Mouse (Mus musculus) forebrain, embryonic 10.5 days (tissue): Measurements from ENCODE around the gene Gm14305. TPM values are rescaled to one million over a fixed set of nuclear protein-coding genes. Genes with fewer than 3 reads are reported as not detected.
"Not testable (repeated sequence)": the region's sequence is repeated elsewhere in the genome, so short reads cannot be mapped to it uniquely, and the experiment has no call there.

Experiments used
- DNase-seq: peaks from one replicate; pipeline ENCODE4 v3.0.0-alpha.2; 2017; ENCODE audit warnings: low spot score; ENCODE audit errors: extremely low spot score
- H3K27ac ChIP-seq: fragments of 300-500 bp; sonication (generic); 2 replicates; pipeline ENCODE4 v1.5.1; 2016; ENCODE audit warnings: mild to moderate bottlenecking
- H3K27me3 ChIP-seq: fragments of 300-500 bp; sonication (generic); 2 replicates; pipeline ENCODE4 v1.6.1; 2016; ENCODE audit warnings: mild to moderate bottlenecking; ENCODE audit not compliant: poor library complexity, severe bottlenecking
- H3K36me3 ChIP-seq: fragments of 300-500 bp; sonication (generic); replicated peaks from 2 replicates; pipeline ENCODE4 v1.6.1; 2016; ENCODE audit warnings: mild to moderate bottlenecking, moderate library complexity
- H3K4me1 ChIP-seq: fragments of 300-500 bp; sonication (generic); 2 replicates; pipeline ENCODE4 v1.6.1; 2016
- H3K4me3 ChIP-seq: fragments of 300-500 bp; sonication (generic); 2 replicates; pipeline ENCODE4 v1.5.1; 2016; ENCODE audit warnings: mild to moderate bottlenecking, moderate library complexity
- H3K9me3 ChIP-seq: fragments of 300-500 bp; sonication (generic); 2 replicates; pipeline ENCODE4 v1.6.1; 2016; ENCODE audit warnings: mild to moderate bottlenecking, moderate library complexity
- WGBS: fragments of 180-500 bp; shearing (Covaris S2); methylation state at CpG from one replicate; pipeline ENCODE4 v1.1.7; 2016; 5-methylcytosine and 5-hydroxymethylcytosine counted together
- polyA plus RNA-seq: library from polyadenylated mRNA; unstranded; fragments of >200 nt; fragmentation: Nextera tagmentation; extraction: Ambion mirVana; gene quantifications from 2 replicates; pipeline ENCODE4 v1.2.1, GENCODE M21; 2016

Gene Gm14305
- polyA plus RNA-seq, result 31.5 and 35.4 TPM in 2 replicates

GRCm38 (mm10) chr2:176708051-176708450, at the start of gene Gm14305:
Gene Gm14305 (plus strand): TSS chr2:176708328.
- not testable (repeated sequence) for H3K9me3 ChIP-seq, H3K4me1 ChIP-seq, H3K27me3 ChIP-seq, DNase-seq, H3K36me3 ChIP-seq
- peak within 1 kb of the TSS; percentile 63; the same call in 1 of the 2 replicates for H3K27ac ChIP-seq
- 13% methylated on average over 1 of the region's 6 CpGs for WGBS
- H3K4me3 ChIP-seq, result peak within 1 kb of the TSS; percentile 53

GRCm38 (mm10) chr2:176670222-176670621, 37.9 kb upstream of the Gm14305 start, which contains the start of gene Zfp973:
Gene Zfp973 (plus strand): TSS chr2:176670522.
- DNase-seq, H3K36me3 ChIP-seq, H3K9me3 ChIP-seq, H3K27me3 ChIP-seq, H3K27ac ChIP-seq, H3K4me1 ChIP-seq, H3K4me3 ChIP-seq: not testable (repeated sequence)
- no CpG with 5 or more reads among the region's 6 CpGs for WGBS

Other genes starting within 250 kb of the Gm14305 start
- 2.8 and 3.7 TPM in 2 replicates for gene Gm14434, start 221.5 kb upstream of the Gm14305 start, polyA plus RNA-seq
- gene Zfp967, start 187.3 kb upstream of the Gm14305 start, polyA plus RNA-seq, result not detected in 2 replicates
- gene Gm14308, start 72.0 kb upstream of the Gm14305 start, polyA plus RNA-seq, result 16.8 and 17.2 TPM in 2 replicates
- gene Zfp973, start 37.8 kb upstream of the Gm14305 start, polyA plus RNA-seq, result 12.5 and 16.6 TPM in 2 replicates
- gene Gm14295, start 90.3 kb downstream of the Gm14305 start, polyA plus RNA-seq, result 12.3 and 18.5 TPM in 2 replicates
- not detected in 2 replicates for gene Gm14408, start 122.8 kb downstream of the Gm14305 start, polyA plus RNA-seq
- gene Gm14296, start 219.5 kb downstream of the Gm14305 start, polyA plus RNA-seq, result 14.3 and 14.4 TPM in 2 replicates